Mouse (Mus musculus): ENCODE measurements around the gene Fam173a. TPM values are rescaled to one million over a fixed set of nuclear protein-coding genes. Genes with fewer than 3 reads are reported as not detected.

Fam173a gene
- polyA plus RNA-seq, 1 experiment from 2014 or later = 116 TPM

- Histone ChIP-seq H3K9ac (replicated peaks; ENCODE audit: low read depth) (peak within 1 kb of the TSS; percentile 91), H3K27me3 (replicated peaks; ENCODE audit: insufficient read depth, low read length) (no peaks in the 10 kb centered on the region), H3K9me3 (ENCODE audit: low read length) (no peaks in the 10 kb centered on the region), H3K36me3 (ENCODE audit: insufficient read depth, low read length) (no peaks in the 10 kb centered on the region), H3K27ac (ENCODE audit: low read length) (no peak within 1 kb of the TSS), H3K4me1 (ENCODE audit: insufficient read depth, low read depth, low read length) (peaks cover 4% of the 10 kb centered on the region), H3K4me3 (ENCODE audit: low read depth, low read length) (peak within 1 kb of the TSS; percentile 71), H3K4me2 (replicated peaks; ENCODE audit: low read depth, low read length) (peak within 1 kb of the TSS; percentile 84)
- peak; percentile 97 for DNase-seq (ENCODE audit: low spot score)
- TF ChIP-seq CTCF (IDR thresholded peaks at IDR 0.05) = peak; percentile 98
- no peak for TF ChIP-seq EP300 (IDR thresholded peaks at IDR 0.05)
- under 1% methylated on average over 37 of the region's 37 CpGs for WGBS
- peak; percentile 93 for ATAC-seq
These were observed 19.1 kb downstream of the Fam173a start, which contains the start of gene Narfl for GRCm38 (mm10) chr17:25773549-25774120. Gene Narfl, plus strand, starts transcription at chr17:25773776.

- no peaks in the 10 kb centered on the region for H3K27me3 ChIP-seq (replicated peaks; ENCODE audit: insufficient read depth, low read length)
- no peak overlapping the region for H3K9ac ChIP-seq (replicated peaks; ENCODE audit: low read depth)
- H3K9me3 ChIP-seq (ENCODE audit: low read length) = no peaks in the 10 kb centered on the region
- DNase-seq (ENCODE audit: low spot score) (no peak), ATAC-seq (no peak)
- no peak overlapping the region for H3K27ac ChIP-seq (ENCODE audit: low read length)
- peaks cover 4% of the 10 kb centered on the region for H3K4me1 ChIP-seq (ENCODE audit: insufficient read depth, low read depth, low read length)
- WGBS = 54% methylated on average over 9 of the region's 9 CpGs
- no peak for TF ChIP-seq EP300 (IDR thresholded peaks at IDR 0.05)
- TF ChIP-seq CTCF (IDR thresholded peaks at IDR 0.05) = no peak
- no peak overlapping the region for H3K4me3 ChIP-seq (ENCODE audit: low read depth, low read length)
- H3K4me2 ChIP-seq (replicated peaks; ENCODE audit: low read depth, low read length) = no peak overlapping the region
- no peaks in the 10 kb centered on the region for H3K36me3 ChIP-seq (ENCODE audit: insufficient read depth, low read length)
These were observed 23.4 kb downstream of the Fam173a start for GRCm38 (mm10) chr17:25769331-25769730.

- DNase-seq (ENCODE audit: low spot score) (no peak), ATAC-seq (no peak)
- no peak overlapping the region for H3K4me3 ChIP-seq (ENCODE audit: low read depth, low read length)
- no peaks in the 10 kb centered on the region for H3K4me1 ChIP-seq (ENCODE audit: insufficient read depth, low read depth, low read length)
- no peak overlapping the region for H3K4me2 ChIP-seq (replicated peaks; ENCODE audit: low read depth, low read length)
- no peak overlapping the region for H3K27ac ChIP-seq (ENCODE audit: low read length)
- no peaks in the 10 kb centered on the region for H3K27me3 ChIP-seq (replicated peaks; ENCODE audit: insufficient read depth, low read length)
- no peaks in the 10 kb centered on the region for H3K9me3 ChIP-seq (ENCODE audit: low read length)
- no peak overlapping the region for H3K9ac ChIP-seq (replicated peaks; ENCODE audit: low read depth)
- WGBS = 60% methylated on average over 5 of the region's 5 CpGs
- TF ChIP-seq EP300 (IDR thresholded peaks at IDR 0.05) (no peak), CTCF (IDR thresholded peaks at IDR 0.05) (no peak)
- no peaks in the 10 kb centered on the region for H3K36me3 ChIP-seq (ENCODE audit: insufficient read depth, low read length)
These were observed 26.8 kb downstream of the Fam173a start for GRCm38 (mm10) chr17:25765886-25766285.

- TF ChIP-seq CTCF (IDR thresholded peaks at IDR 0.05) = no peak
- TF ChIP-seq EP300 (IDR thresholded peaks at IDR 0.05) = no peak
- ATAC-seq = no peak
- 42% methylated on average over 3 of the region's 3 CpGs for WGBS
These were observed 30.1 kb downstream of the Fam173a start for GRCm38 (mm10) chr17:25762591-25762990.

GRCm38 (mm10) chr17:25761561-25761970 lies 31.1 kb downstream of the Fam173a start:
- peak; percentile 2; the same call in 1 of the 2 replicates for ATAC-seq
- Histone ChIP-seq H3K36me3 (ENCODE audit: insufficient read depth, low read length) (no peaks in the 10 kb centered on the region), H3K4me2 (replicated peaks; ENCODE audit: low read depth, low read length) (no peak overlapping the region), H3K9me3 (ENCODE audit: low read length) (no peaks in the 10 kb centered on the region), H3K4me3 (ENCODE audit: low read depth, low read length) (no peak overlapping the region), H3K4me1 (ENCODE audit: insufficient read depth, low read depth, low read length) (no peaks in the 10 kb centered on the region), H3K27me3 (replicated peaks; ENCODE audit: insufficient read depth, low read length) (no peaks in the 10 kb centered on the region), H3K9ac (replicated peaks; ENCODE audit: low read depth) (no peak overlapping the region), H3K27ac (ENCODE audit: low read length) (no peak overlapping the region)
- peak; percentile 59 for DNase-seq (ENCODE audit: low spot score)
- no peak for TF ChIP-seq CTCF (IDR thresholded peaks at IDR 0.05)
- TF ChIP-seq EP300 (IDR thresholded peaks at IDR 0.05) = no peak
- 21% methylated on average over 4 of the region's 4 CpGs for WGBS

More at GRCm38 (mm10) chr17:25762591-25762990, 30.1 kb downstream of the Fam173a start:
- DNase-seq (ENCODE audit: low spot score) = no peak
- Histone ChIP-seq H3K9ac (replicated peaks; ENCODE audit: low read depth) (no peak overlapping the region), H3K4me3 (ENCODE audit: low read depth, low read length) (no peak overlapping the region), H3K4me2 (replicated peaks; ENCODE audit: low read depth, low read length) (no peak overlapping the region), H3K9me3 (ENCODE audit: low read length) (no peaks in the 10 kb centered on the region), H3K36me3 (ENCODE audit: insufficient read depth, low read length) (no peaks in the 10 kb centered on the region), H3K4me1 (ENCODE audit: insufficient read depth, low read depth, low read length) (no peaks in the 10 kb centered on the region), H3K27ac (ENCODE audit: low read length) (no peak overlapping the region), H3K27me3 (replicated peaks; ENCODE audit: insufficient read depth, low read length) (no peaks in the 10 kb centered on the region)

GRCm38 (mm10) chr17:25760148-25760547 lies 32.6 kb downstream of the Fam173a start:
- Histone ChIP-seq H3K27ac (ENCODE audit: low read length) (no peak overlapping the region), H3K4me3 (ENCODE audit: low read depth, low read length) (no peak overlapping the region), H3K4me2 (replicated peaks; ENCODE audit: low read depth, low read length) (no peak overlapping the region), H3K9me3 (ENCODE audit: low read length) (no peaks in the 10 kb centered on the region), H3K4me1 (ENCODE audit: insufficient read depth, low read depth, low read length) (no peaks in the 10 kb centered on the region), H3K9ac (replicated peaks; ENCODE audit: low read depth) (no peak overlapping the region), H3K36me3 (ENCODE audit: insufficient read depth, low read length) (no peaks in the 10 kb centered on the region), H3K27me3 (replicated peaks; ENCODE audit: insufficient read depth, low read length) (no peaks in the 10 kb centered on the region)
- ATAC-seq = no peak
- WGBS = 64% methylated on average over 8 of the region's 8 CpGs
- no peak for TF ChIP-seq CTCF (IDR thresholded peaks at IDR 0.05)
- no peak for TF ChIP-seq EP300 (IDR thresholded peaks at IDR 0.05)
- DNase-seq (ENCODE audit: low spot score) = no peak
